Mouse (Mus musculus): ENCODE results near the gene Frem1.

GRCm38 (mm10) chr4:82867111-82867510 is 185.0 kb downstream of the Frem1 start:
- TF ChIP-seq POLR2A (IDR thresholded peaks at IDR 0.05; ENCODE audit: insufficient read depth, low read length), result no peak
- no peak for TF ChIP-seq CTCF (IDR thresholded peaks at IDR 0.05; ENCODE audit: low read depth, low read length)
- TF ChIP-seq EP300 (IDR thresholded peaks at IDR 0.05; ENCODE audit: insufficient read depth, low read depth, low read length), result no peak
